Mouse (Mus musculus) heart, embryonic 11.5 days (tissue): ENCODE measurements around the gene Cog8. TPM values are rescaled to one million over a fixed set of nuclear protein-coding genes. Genes with fewer than 3 reads are reported as not detected.

Source experiments
- ATAC-seq: fragments of 200-750 bp; cut with Nextera tagmentation; replicated peaks from 2 replicates; pipeline ENCODE4 v1.8.0; 2017; ENCODE audit warnings: moderate library complexity; ENCODE audit not compliant: insufficient number of reproducible peaks, low FRiP score, low TSS enrichment
- H3K27ac ChIP-seq: fragments of 300-500 bp; sonication (generic); 2 replicates; pipeline ENCODE4 v1.5.1; 2014; ENCODE audit warnings: mild to moderate bottlenecking, low read depth, low read length
- H3K27me3 ChIP-seq: fragments of 300-500 bp; sonication (generic); 2 replicates; pipeline ENCODE4 v1.6.1; 2014; ENCODE audit warnings: mild to moderate bottlenecking, low read length, mixed read lengths; ENCODE audit not compliant: control insufficient read depth, insufficient read depth
- H3K36me3 ChIP-seq: fragments of 300-500 bp; sonication (generic); 2 replicates; pipeline ENCODE4 v1.6.1; 2014; ENCODE audit warnings: mild to moderate bottlenecking, low read length, moderate library complexity, mixed read lengths; ENCODE audit not compliant: control insufficient read depth, insufficient read depth
- H3K4me1 ChIP-seq: fragments of 300-500 bp; sonication (generic); 2 replicates; pipeline ENCODE4 v1.6.1; 2014; ENCODE audit warnings: low read length; ENCODE audit not compliant: control insufficient read depth, insufficient read depth
- H3K4me2 ChIP-seq: fragments of 300-500 bp; sonication (generic); 2 replicates; pipeline ENCODE4 v1.6.1; 2014; ENCODE audit warnings: mild to moderate bottlenecking, moderate library complexity
- H3K4me3 ChIP-seq: fragments of 300-500 bp; sonication (generic); 2 replicates; pipeline ENCODE4 v1.5.1; 2014; ENCODE audit warnings: low read depth, low read length
- H3K9ac ChIP-seq: fragments of 300-500 bp; sonication (generic); 2 replicates; pipeline ENCODE4 v1.6.1; 2014; ENCODE audit warnings: mild to moderate bottlenecking, low read depth, low read length, moderate library complexity
- H3K9me3 ChIP-seq: fragments of 300-500 bp; sonication (generic); replicated peaks from 2 replicates; pipeline ENCODE4 v1.6.1; 2016; ENCODE audit warnings: low read length; ENCODE audit not compliant: control insufficient read depth
- WGBS: fragments of 180-500 bp; shearing (Covaris S2); extraction: QIAGEN DNeasy Blood & Tissue Kit; methylation state at CpG from one replicate; pipeline ENCODE4 v1.1.7; 2014; ENCODE audit not compliant: insufficient replicate concordance; 5-methylcytosine and 5-hydroxymethylcytosine counted together
- polyA plus RNA-seq: library from polyadenylated mRNA; unstranded; fragments of >200 nt; fragmentation: Nextera tagmentation; extraction: Ambion mirVana; gene quantifications from 2 replicates; pipeline ENCODE4 v1.2.1, GENCODE M21; 2014

The Cog8 gene
- polyA plus RNA-seq, 1 experiment from 2014 or later, result 31.5 TPM

DNA sequence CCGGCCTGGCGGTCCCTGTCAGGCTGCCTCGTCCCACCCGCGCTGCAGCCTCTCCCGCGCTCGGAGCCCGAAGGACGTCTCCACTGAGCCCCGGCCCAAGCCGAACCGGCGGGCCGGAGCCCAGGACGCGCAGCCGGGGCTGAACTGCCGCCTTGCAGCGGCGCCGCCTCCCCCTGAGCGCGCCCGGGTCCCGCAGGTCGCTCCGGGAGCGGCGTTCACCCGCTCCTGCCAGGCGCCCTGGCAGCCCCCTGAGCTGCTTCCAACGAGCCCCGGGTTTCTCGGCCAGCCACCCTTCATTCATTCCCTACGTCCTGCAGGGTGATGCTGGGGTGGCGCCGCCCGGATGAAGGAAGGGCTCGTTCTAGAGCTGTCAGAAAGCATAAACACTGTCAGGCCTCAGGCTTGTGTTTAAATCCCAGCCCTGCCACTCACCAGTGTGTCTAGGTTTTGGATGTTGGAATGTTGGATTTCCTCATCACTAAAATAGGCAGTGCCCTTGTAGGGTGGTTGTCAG is 24.9 kb downstream of the Cog8 start:
- Histone ChIP-seq H3K36me3 (peaks cover 2% of the 10 kb centered on the region; the same call in 1 of the 2 replicates), H3K4me1 (peaks cover 15% of the 10 kb centered on the region), H3K4me2 (peak overlapping the region; percentile 85), H3K27ac (peak overlapping the region; percentile 80), H3K9ac (peak overlapping the region; percentile 98), H3K9me3 (no peaks in the 10 kb centered on the region), H3K4me3 (peak overlapping the region; percentile 98), H3K27me3 (no peaks in the 10 kb centered on the region)
- ATAC-seq, result peak; percentile 58; the same call in 1 of the 2 replicates
- under 1% methylated on average over 40 of the region's 40 CpGs for WGBS

DNA sequence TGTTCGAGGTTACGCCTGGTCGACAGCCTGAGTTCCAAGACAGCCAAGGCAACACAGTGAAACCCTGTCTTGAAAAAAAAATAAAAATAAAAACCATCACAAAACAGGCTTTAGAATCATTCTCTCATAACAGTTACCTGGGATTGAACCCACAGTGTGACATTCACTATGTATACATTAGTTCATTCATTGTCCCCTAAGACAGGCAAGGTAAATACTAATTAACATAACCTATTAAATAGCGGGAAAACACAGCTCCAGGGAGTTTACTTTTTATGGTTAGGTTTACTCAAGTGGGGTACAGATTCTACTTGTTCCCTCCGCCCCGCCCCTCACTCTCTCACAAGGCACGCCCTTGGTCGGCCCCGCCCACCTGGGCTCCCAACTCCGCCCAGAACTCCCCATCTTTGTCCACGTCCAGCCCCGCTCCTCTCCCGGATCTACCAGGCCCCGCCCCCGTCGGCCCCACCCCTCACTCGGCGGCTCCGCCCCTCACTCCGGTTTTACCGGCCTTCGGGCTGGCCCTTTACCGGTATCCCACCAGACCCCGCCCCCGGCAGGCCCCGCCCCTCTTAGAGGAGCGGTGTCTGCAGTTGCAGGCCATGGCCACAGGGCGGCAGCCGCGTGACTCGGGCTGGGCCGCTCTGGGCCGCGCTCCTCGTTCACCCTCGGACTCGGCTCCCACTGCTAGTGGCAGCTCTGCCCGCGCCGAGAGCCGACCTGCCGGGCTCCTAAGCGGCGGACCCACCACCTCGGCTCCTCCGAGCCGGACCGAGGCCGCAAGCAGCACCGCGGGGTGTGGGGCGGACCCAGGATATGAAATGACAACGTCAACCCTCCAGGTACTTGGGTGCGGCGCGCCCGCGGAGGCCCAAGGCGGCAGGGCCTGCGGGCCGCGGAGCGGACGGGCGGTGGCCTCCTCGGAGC is 25.6 kb downstream of the Cog8 start, which contains the start of gene Vps4a:
Gene Vps4a (plus strand): TSS at position 573 of the 927 bp plus-strand sequence.
- Histone ChIP-seq H3K9me3 (no peaks in the 10 kb centered on the region), H3K4me3 (peak within 1 kb of the TSS; percentile 98), H3K36me3 (no peaks in the 10 kb centered on the region), H3K27ac (peak within 1 kb of the TSS; percentile 80), H3K27me3 (no peaks in the 10 kb centered on the region), H3K9ac (peak within 1 kb of the TSS; percentile 98), H3K4me2 (peak within 1 kb of the TSS; percentile 85), H3K4me1 (peaks cover 15% of the 10 kb centered on the region)
- 5% methylated on average over 60 of the region's 66 CpGs for WGBS
- ATAC-seq, result peak; percentile 90

DNA sequence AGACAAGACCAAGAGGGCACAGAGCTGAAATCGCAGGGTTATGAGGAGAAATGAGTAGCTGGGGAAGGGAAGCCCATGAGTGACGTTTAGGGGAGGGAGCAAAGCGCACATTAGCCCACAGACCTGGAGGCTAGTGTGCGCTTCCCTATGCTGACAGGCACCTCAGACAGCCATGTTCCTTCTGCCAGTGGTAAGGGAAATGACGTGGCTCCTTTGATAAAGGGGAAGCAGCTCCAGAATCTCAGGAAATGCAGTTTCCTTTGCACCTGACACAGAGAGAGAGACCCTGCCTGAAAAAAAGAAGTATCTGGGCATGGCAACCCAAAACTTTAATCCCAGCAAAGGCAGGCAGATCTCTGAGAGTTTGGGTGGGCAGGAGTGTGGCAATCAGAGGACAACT is 26.4 kb downstream of the Cog8 start:
- no peak for ATAC-seq
- Histone ChIP-seq H3K36me3 (no peaks in the 10 kb centered on the region), H3K4me1 (peaks cover 15% of the 10 kb centered on the region), H3K9ac (no peak overlapping the region), H3K27ac (no peak overlapping the region), H3K9me3 (no peaks in the 10 kb centered on the region), H3K4me3 (no peak overlapping the region), H3K27me3 (no peaks in the 10 kb centered on the region), H3K4me2 (no peak overlapping the region)
- WGBS, result 62% methylated on average over 5 of the region's 5 CpGs

DNA sequence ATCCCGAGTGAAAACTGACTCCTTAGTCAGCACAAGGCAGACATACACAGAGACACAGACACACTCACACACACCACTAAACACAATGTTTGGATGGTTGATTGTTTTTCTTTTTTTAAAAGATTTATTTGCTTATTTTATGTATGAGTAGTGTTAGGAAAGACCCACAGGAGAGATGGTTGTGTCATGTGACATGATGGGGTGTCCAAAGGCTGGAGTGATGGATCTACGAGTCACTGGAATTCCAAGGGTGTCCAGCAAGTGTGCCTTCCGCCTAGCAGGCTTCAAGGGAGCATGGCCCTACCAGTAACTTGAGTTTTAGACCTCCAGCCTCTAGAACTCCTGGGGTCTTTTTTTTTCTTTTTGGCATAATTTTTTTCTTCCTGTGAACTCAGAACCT is 27.2 kb downstream of the Cog8 start:
- H3K27me3 ChIP-seq, result no peaks in the 10 kb centered on the region
- H3K4me1 ChIP-seq, result peaks cover 15% of the 10 kb centered on the region
- H3K9ac ChIP-seq, result no peak overlapping the region
- no peak overlapping the region for H3K27ac ChIP-seq
- no peak overlapping the region for H3K4me2 ChIP-seq
- 81% methylated on average over 3 of the region's 3 CpGs for WGBS
- no peaks in the 10 kb centered on the region for H3K9me3 ChIP-seq
- no peak overlapping the region for H3K4me3 ChIP-seq
- ATAC-seq, result no peak
- H3K36me3 ChIP-seq, result no peaks in the 10 kb centered on the region

DNA sequence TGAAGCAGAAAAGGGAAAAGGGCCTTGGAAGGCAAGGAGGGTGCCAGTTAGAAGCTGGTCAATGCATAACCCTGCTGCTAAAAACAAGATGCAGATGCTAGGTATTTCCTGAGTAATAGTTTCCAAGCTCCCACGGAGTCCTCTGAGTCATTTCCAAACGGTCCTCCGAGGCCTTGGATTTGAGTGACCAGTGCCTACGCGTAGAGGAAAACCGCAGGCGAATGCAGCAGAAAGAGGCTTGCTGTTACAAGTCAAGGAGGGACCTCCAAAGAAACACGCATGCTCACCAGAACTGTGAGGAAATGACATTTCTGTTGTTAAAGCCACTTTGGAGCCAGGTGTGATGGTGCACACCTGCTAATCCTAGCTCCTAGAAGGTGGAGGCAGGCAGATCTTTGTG is 33.0 kb downstream of the Cog8 start:
- Histone ChIP-seq H3K9ac (no peak overlapping the region), H3K27me3 (no peaks in the 10 kb centered on the region), H3K4me2 (no peak overlapping the region), H3K27ac (no peak overlapping the region), H3K4me3 (no peak overlapping the region), H3K36me3 (no peaks in the 10 kb centered on the region), H3K4me1 (no peaks in the 10 kb centered on the region), H3K9me3 (no peaks in the 10 kb centered on the region)
- 86% methylated on average over 8 of the region's 8 CpGs for WGBS
- ATAC-seq, result no peak

DNA sequence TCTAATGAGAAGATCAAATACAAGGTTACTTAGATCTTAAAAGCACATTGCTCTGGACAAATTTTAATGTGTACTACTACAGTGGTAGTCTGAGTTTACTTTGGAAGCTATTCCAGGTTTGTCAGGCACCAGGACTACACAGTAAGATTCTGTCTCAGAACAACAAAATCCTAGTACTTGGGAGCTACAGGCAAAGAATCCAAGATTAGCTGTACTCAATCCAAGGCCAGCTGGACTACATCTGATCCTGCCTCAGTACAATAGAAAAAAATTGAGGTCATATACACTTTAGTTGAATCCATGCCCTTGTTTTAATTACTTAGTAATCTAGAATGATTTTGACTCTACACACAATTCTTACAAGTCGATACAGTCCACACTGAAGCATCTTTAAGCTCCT is 41.6 kb downstream of the Cog8 start:
- 86% methylated on average over 1 of the region's 1 CpGs for WGBS
- no peaks in the 10 kb centered on the region for H3K27me3 ChIP-seq
- ATAC-seq, result no peak

DNA sequence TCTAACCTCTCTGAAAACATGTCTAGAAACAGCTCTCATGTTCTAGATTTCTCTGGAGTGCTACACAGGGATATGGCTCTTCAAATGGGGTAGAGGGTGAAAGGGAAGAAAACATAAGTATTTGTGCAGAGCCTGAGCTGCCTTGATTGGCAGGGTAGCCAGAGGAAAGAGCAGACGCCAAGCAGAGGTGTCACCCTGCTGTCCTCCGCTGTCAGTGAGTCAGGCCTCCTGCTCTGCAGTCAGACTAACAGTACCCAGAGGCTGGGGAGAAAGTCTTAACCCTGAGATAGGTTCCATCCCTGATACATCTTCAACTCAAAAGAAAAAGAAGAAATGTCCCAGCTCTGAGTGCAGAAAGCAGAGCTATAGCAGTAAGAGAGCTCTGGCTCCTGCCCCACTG is 43.8 kb downstream of the Cog8 start:
- no peak overlapping the region for H3K4me2 ChIP-seq
- peaks cover 8% of the 10 kb centered on the region for H3K36me3 ChIP-seq
- peaks cover 3% of the 10 kb centered on the region; the same call in 1 of the 2 replicates for H3K4me1 ChIP-seq
- H3K9me3 ChIP-seq, result no peaks in the 10 kb centered on the region
- ATAC-seq, result no peak
- WGBS, result 65% methylated on average over 2 of the region's 2 CpGs
- no peak overlapping the region for H3K4me3 ChIP-seq
- H3K9ac ChIP-seq, result no peak overlapping the region
- no peak overlapping the region for H3K27ac ChIP-seq
- no peaks in the 10 kb centered on the region for H3K27me3 ChIP-seq

More for the DNA sequence above, 41.6 kb downstream of the Cog8 start:
- Histone ChIP-seq H3K9me3 (no peaks in the 10 kb centered on the region), H3K4me1 (peaks cover 3% of the 10 kb centered on the region; the same call in 1 of the 2 replicates), H3K36me3 (peaks cover 6% of the 10 kb centered on the region), H3K4me3 (no peak overlapping the region), H3K4me2 (no peak overlapping the region), H3K27ac (no peak overlapping the region), H3K9ac (no peak overlapping the region)

DNA sequence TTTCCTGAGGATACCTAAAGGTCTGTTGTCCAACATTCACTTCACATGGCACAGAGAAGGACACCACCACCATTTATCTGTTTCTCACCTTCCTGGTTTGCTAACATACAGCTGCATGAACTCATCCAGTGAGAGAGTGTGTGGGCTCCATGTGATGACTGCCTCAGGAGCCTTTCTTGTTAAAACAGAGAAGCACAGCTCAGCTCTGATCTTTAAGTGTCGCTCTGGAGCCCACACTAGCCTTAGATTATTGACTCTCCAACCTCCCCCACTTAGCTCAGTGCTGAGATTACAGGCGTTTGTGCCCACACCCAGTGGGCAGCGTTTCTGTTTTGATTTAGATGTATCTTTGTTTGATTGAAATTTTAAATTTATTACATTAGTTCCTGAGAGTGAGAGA is 48.7 kb downstream of the Cog8 start:
- H3K4me1 ChIP-seq, result peaks cover under 1% of the 10 kb centered on the region; the same call in 1 of the 2 replicates
- no peak overlapping the region for H3K4me3 ChIP-seq
- peaks cover 8% of the 10 kb centered on the region for H3K36me3 ChIP-seq
- no peak for ATAC-seq
- no peaks in the 10 kb centered on the region for H3K27me3 ChIP-seq
- H3K27ac ChIP-seq, result no peak overlapping the region
- WGBS, result 78% methylated on average over 3 of the region's 3 CpGs
- no peaks in the 10 kb centered on the region for H3K9me3 ChIP-seq
- H3K4me2 ChIP-seq, result no peak overlapping the region
- H3K9ac ChIP-seq, result no peak overlapping the region
